Mouse (Mus musculus) splenic B cell, adult 2 months (primary cell): ENCODE results near the gene Tprn.

Experiments
- DNase-seq: peaks from one replicate; pipeline ENCODE4 v3.0.0-alpha.2; 2011; ENCODE audit warnings: low read depth, low spot score
- H3K27me3 ChIP-seq: 2 replicates; pipeline ENCODE4 v1.6.1; 2012; ENCODE audit warnings: mild to moderate bottlenecking, low read length, moderate library complexity, mixed read lengths; ENCODE audit not compliant: control insufficient read depth, poor library complexity, insufficient read depth, severe bottlenecking
- H3K36me3 ChIP-seq: 2 replicates; pipeline ENCODE4 v1.6.1; 2012; ENCODE audit warnings: mild to moderate bottlenecking, low read length, moderate library complexity, mixed read lengths; ENCODE audit not compliant: control insufficient read depth, poor library complexity, insufficient read depth, severe bottlenecking

Gene Tprn

GRCm38 (mm10) chr2:25262291-25262767 lies at the start of gene Tprn:
Gene Tprn (plus strand): TSS chr2:25262618.
- no peaks in the 10 kb centered on the region for H3K36me3 ChIP-seq
- peak; percentile 97 for DNase-seq
- no peaks in the 10 kb centered on the region for H3K27me3 ChIP-seq

GRCm38 (mm10) chr2:25213266-25213865 lies 49.1 kb upstream of the Tprn start:
- H3K36me3 ChIP-seq: peaks cover 2% of the 10 kb centered on the region; the same call in 1 of the 2 replicates
- DNase-seq: no peak
- no peaks in the 10 kb centered on the region for H3K27me3 ChIP-seq

- DNase-seq: no peak
- Histone ChIP-seq H3K27me3 (no peaks in the 10 kb centered on the region), H3K36me3 (no peaks in the 10 kb centered on the region)
These were observed 48.0 kb upstream of the Tprn start, which contains the start of gene Stpg3 for GRCm38 (mm10) chr2:25214444-25214843. Gene Stpg3 (minus strand): TSS chr2:25214637.

GRCm38 (mm10) chr2:25217666-25218065 lies 44.8 kb upstream of the Tprn start:
- Histone ChIP-seq H3K36me3 (no peaks in the 10 kb centered on the region; the same call in 1 of the 2 replicates), H3K27me3 (no peaks in the 10 kb centered on the region)
- DNase-seq: no peak

GRCm38 (mm10) chr2:25218445-25218844 lies 44.0 kb upstream of the Tprn start, which contains the start of gene Fam166a:
Gene Fam166a (plus strand): TSS chr2:25218745.
- DNase-seq: no peak
- Histone ChIP-seq H3K27me3 (no peaks in the 10 kb centered on the region), H3K36me3 (no peaks in the 10 kb centered on the region; the same call in 1 of the 2 replicates)

GRCm38 (mm10) chr2:25221331-25221772 lies 41.1 kb upstream of the Tprn start:
- DNase-seq: no peak
- Histone ChIP-seq H3K27me3 (no peaks in the 10 kb centered on the region), H3K36me3 (no peaks in the 10 kb centered on the region; the same call in 1 of the 2 replicates)

- H3K27me3 ChIP-seq: no peaks in the 10 kb centered on the region
- DNase-seq: no peak
These were observed 38.5 kb upstream of the Tprn start for GRCm38 (mm10) chr2:25223681-25224491.

GRCm38 (mm10) chr2:25224492-25224765 lies 38.0 kb upstream of the Tprn start, which contains the start of gene Tubb4b:
Gene Tubb4b (minus strand): TSS chr2:25224702.
- DNase-seq: no peak
- Histone ChIP-seq H3K36me3 (no peaks in the 10 kb centered on the region; the same call in 1 of the 2 replicates), H3K27me3 (no peaks in the 10 kb centered on the region)

More at GRCm38 (mm10) chr2:25223681-25224491, 38.5 kb upstream of the Tprn start:
- H3K36me3 ChIP-seq: no peaks in the 10 kb centered on the region; the same call in 1 of the 2 replicates

GRCm38 (mm10) chr2:25224766-25225752 lies 37.4 kb upstream of the Tprn start:
- Histone ChIP-seq H3K36me3 (no peaks in the 10 kb centered on the region; the same call in 1 of the 2 replicates), H3K27me3 (no peaks in the 10 kb centered on the region)
- DNase-seq: peak; percentile 99

- no peak for DNase-seq
These were observed 36.5 kb upstream of the Tprn start for GRCm38 (mm10) chr2:25225811-25226379.

GRCm38 (mm10) chr2:25226864-25227263 lies 35.6 kb upstream of the Tprn start:
- DNase-seq: no peak
- no peaks in the 10 kb centered on the region for H3K36me3 ChIP-seq
- H3K27me3 ChIP-seq: no peaks in the 10 kb centered on the region

More at GRCm38 (mm10) chr2:25225811-25226379, 36.5 kb upstream of the Tprn start:
- Histone ChIP-seq H3K36me3 (no peaks in the 10 kb centered on the region), H3K27me3 (no peaks in the 10 kb centered on the region)

- Histone ChIP-seq H3K27me3 (no peaks in the 10 kb centered on the region), H3K36me3 (no peaks in the 10 kb centered on the region)
- DNase-seq: no peak
These were observed 35.0 kb upstream of the Tprn start for GRCm38 (mm10) chr2:25227406-25227805.

GRCm38 (mm10) chr2:25228431-25228889 lies 34.0 kb upstream of the Tprn start:
- H3K27me3 ChIP-seq: no peaks in the 10 kb centered on the region
- no peaks in the 10 kb centered on the region for H3K36me3 ChIP-seq
- peak; percentile 94 for DNase-seq
